ENCODE assay signal across 8 mouse cellular contexts in the genomic region with DNA sequence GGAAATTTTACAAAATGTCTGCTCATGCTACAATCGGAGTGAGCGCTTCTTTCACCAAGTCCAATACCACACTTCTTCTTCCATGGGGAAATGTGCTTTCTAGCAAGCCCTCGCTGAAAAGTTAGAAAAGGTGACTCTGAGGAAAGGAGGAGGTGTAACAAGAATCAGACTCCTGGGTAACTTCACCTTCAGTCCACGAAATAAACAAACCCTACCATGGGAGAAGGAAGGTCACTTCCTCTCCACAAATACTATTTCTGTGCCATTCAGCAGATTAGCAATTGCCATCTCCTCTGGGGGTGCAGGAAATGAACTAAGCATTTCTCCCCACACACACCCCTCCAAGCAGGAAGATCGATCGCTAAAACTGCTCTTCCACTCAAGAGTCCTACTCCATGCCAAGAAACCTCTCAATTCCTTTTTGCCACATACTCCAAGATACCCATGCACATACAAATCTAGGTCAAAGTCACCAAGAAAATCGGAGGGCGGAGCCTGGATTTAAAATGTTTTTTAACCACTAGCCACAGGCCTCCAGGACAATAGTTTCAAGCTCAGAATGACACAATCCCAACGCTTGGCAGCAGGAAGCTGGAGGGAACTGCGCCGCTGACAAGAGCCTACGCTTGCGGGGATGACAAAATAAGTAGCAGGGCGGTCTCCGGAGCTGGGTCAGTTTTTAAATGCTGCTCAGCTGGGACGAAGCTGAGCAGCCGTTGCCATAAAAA. TPM values are rescaled to one million over a fixed set of nuclear protein-coding genes. Genes with fewer than 3 reads are reported as not detected.
DNase-seq lines count a peak whose midpoint lies in the region; ATAC-seq lines count a peak whose summit lies in the region.
"Had no signal": no experiment of that assay in that cellular context is flagged by ENCODE, and none has a peak within 500 bp of the region (broad histone marks: within the 10 kb centered on the region; RNA-seq: fewer than 3 reads in every experiment).

No protein-coding gene starts in this region.

- H3K4me1 ChIP-seq in liver, embryonic 16.5 days (ENCODE audit: control insufficient read depth, low read depth, low read length) = peaks cover 39% of the 10 kb centered on the region
- H3K4me1 ChIP-seq in neural tube, embryonic 15.5 days = peaks cover 24% of the 10 kb centered on the region

- H3K27ac ChIP-seq in liver, embryonic 16.5 days (ENCODE audit: low read length) = peak overlapping the region; percentile 93
- H3K27ac ChIP-seq in neural tube, embryonic 15.5 days (replicated peaks) = peak overlapping the region; percentile 39; the same call in 1 of the 2 replicates

- H3K9me3 ChIP-seq in liver, embryonic 16.5 days (replicated peaks; ENCODE audit: control insufficient read depth, low read length) = no peaks in the 10 kb centered on the region
- H3K9me3 ChIP-seq in neural tube, embryonic 15.5 days (replicated peaks) = no peaks in the 10 kb centered on the region

- no peaks in the 10 kb centered on the region for H3K27me3 ChIP-seq in liver, embryonic 16.5 days (ENCODE audit: control insufficient read depth, insufficient read depth, low read depth, low read length)
- no peaks in the 10 kb centered on the region for H3K27me3 ChIP-seq in neural tube, embryonic 15.5 days (replicated peaks)

- peak overlapping the region; percentile 95 for H3K4me3 ChIP-seq in liver, embryonic 16.5 days (ENCODE audit: low read depth, low read length)
- H3K4me3 ChIP-seq in neural tube, embryonic 15.5 days (replicated peaks) = peak overlapping the region; percentile 72

- H3K4me2 ChIP-seq in liver, embryonic 16.5 days (ENCODE audit: low read depth, low read length) = peak overlapping the region; percentile 70
- peak overlapping the region; percentile 94 for H3K4me2 ChIP-seq in neural tube, embryonic 15.5 days

- peaks cover 22% of the 10 kb centered on the region for H3K36me3 ChIP-seq in liver, embryonic 16.5 days (ENCODE audit: control insufficient read depth, insufficient read depth)
- H3K36me3 ChIP-seq in neural tube, embryonic 15.5 days = peaks cover 11% of the 10 kb centered on the region; the same call in 1 of the 2 replicates

- ATAC-seq in hematopoietic stem cell, adult 5-6 weeks (replicated peaks in 1 of 2; ENCODE audit: insufficient read depth in 1 of 2, low FRiP score in 2 of 2, low TSS enrichment in 1 of 2, low read depth in 1 of 2, poor library complexity in 2 of 2, severe bottlenecking in 2 of 2) = peak; percentile 17 to 33; a peak in 1 of 4 replicates
- no peak for ATAC-seq in liver, embryonic 16.5 days (ENCODE audit: low read depth)
- ATAC-seq in neural tube, embryonic 15.5 days (ENCODE audit: low FRiP score) = no peak; the same call in 1 of the 2 replicates
- no peak for ATAC-seq in activated CD4-positive, CD25-positive, alpha-beta regulatory T cell, adult 4 months

- H3K9ac ChIP-seq in liver, embryonic 16.5 days (ENCODE audit: low read depth, low read length) = peak overlapping the region; percentile 94
- H3K9ac ChIP-seq in neural tube, embryonic 15.5 days (replicated peaks) = peak overlapping the region; percentile 58

- 6% methylated on average over 17 of the region's 17 CpGs for WGBS in liver, embryonic 16.5 days (ENCODE audit: insufficient replicate concordance)
- WGBS in neural tube, embryonic 15.5 days = 12% methylated on average over 17 of the region's 17 CpGs

- DNase-seq in thymus, postnatal 0 days (ENCODE audit: low spot score) = peak; percentile 31
- DNase-seq in thymus, postnatal 4 days = no peak
- peak; percentile 44 for DNase-seq in embryo, embryonic 10.5 days (ENCODE audit: low spot score)

RNA-seq across cellular contexts. Expression of gene Incenp, which starts 0.8 kb away (rescaled TPM):
- 102 and 134 TPM in 2 replicates for polyA plus RNA-seq in thymus, postnatal 0 days (2015; fragmentation: Nextera tagmentation; extraction: Ambion mirVana)
- 70.4 and 76.6 TPM in 2 replicates for total RNA-seq in hematopoietic stem cell, adult 5-6 weeks (2017)
- 76.2 and 79.7 TPM in 2 replicates for polyA plus RNA-seq in liver, embryonic 16.5 days (2015; fragmentation: Nextera tagmentation; extraction: Ambion mirVana)
- 21.8 and 45.8 TPM in 2 replicates for polyA plus RNA-seq in neural tube, embryonic 15.5 days (2015; fragmentation: Nextera tagmentation; extraction: Ambion mirVana)
- polyA plus RNA-seq in activated CD4-positive, CD25-positive, alpha-beta regulatory T cell, adult 4 months (2017; shearing (Covaris generic)) = 10 to 100 TPM; 30.3 to 31.9 TPM

RNA-seq across cellular contexts. Expression of gene Scgb2a2, which starts 51.1 kb away (rescaled TPM):
- polyA plus RNA-seq in thymus, postnatal 0 days (2015; fragmentation: Nextera tagmentation; extraction: Ambion mirVana) = 0.15 TPM in 1 of 2 replicates, not detected in the other
- total RNA-seq in hematopoietic stem cell, adult 5-6 weeks (2017) = not detected in 2 replicates
- polyA plus RNA-seq in liver, embryonic 16.5 days (2015; fragmentation: Nextera tagmentation; extraction: Ambion mirVana) = not detected in 2 replicates
- not detected in 2 replicates for polyA plus RNA-seq in neural tube, embryonic 15.5 days (2015; fragmentation: Nextera tagmentation; extraction: Ambion mirVana)
- not detected for polyA plus RNA-seq in activated CD4-positive, CD25-positive, alpha-beta regulatory T cell, adult 4 months (2017; shearing (Covaris generic))
- total RNA-seq: heart, postnatal 14 days had no signal

Comparison
In these comparisons a context has a peak if more than half of its experiments do, and no peak if none do; other contexts are left out.
1. ATAC-seq: peak in hematopoietic stem cell, adult 5-6 weeks (2 of 2); none in liver, embryonic 16.5 days (single experiment), neural tube, embryonic 15.5 days (single experiment) and activated CD4-positive, CD25-positive, alpha-beta regulatory T cell, adult 4 months (single experiment).